Comparison of ENCODE assay signal across 10 mouse cellular contexts in genomic region chr9:32717931-32718820, GRCm38 (mm10).
DNase-seq lines count a peak whose midpoint lies in the region; ATAC-seq and TF ChIP-seq lines count a peak whose summit lies in the region.
"Had no signal": no experiment of that assay in that cellular context is flagged by ENCODE, and none has a peak within 500 bp of the region (broad histone marks: within the 10 kb centered on the region; RNA-seq: fewer than 3 reads in every experiment).

No protein-coding gene starts in this region.

- H3K9ac ChIP-seq in midbrain, embryonic 15.5 days, result no peak overlapping the region

- H3K4me1 ChIP-seq in heart, embryonic 10.5 days, result peaks cover 68% of the 10 kb centered on the region
- H3K4me1 ChIP-seq in midbrain, embryonic 10.5 days, result peaks cover 38% of the 10 kb centered on the region
- H3K4me1 ChIP-seq in midbrain, embryonic 15.5 days, result peaks cover 5% of the 10 kb centered on the region
- peaks cover 56% of the 10 kb centered on the region for H3K4me1 ChIP-seq in embryonic fibroblast, embryonic 13.5 days (ENCODE audit: control insufficient read depth, insufficient read depth, low read length)

- DNase-seq in heart, embryonic 10.5 days (ENCODE audit: low spot score), result no peak
- no peak for DNase-seq in heart, postnatal 36 days
- DNase-seq in midbrain, embryonic 10.5 days (ENCODE audit: low spot score), result no peak
- DNase-seq in naive thymus-derived CD4-positive, alpha-beta T cell, adult 2 months (ENCODE audit: low read depth), result peak; percentile 69
- DNase-seq in cerebellum, postnatal 4 days (ENCODE audit: low spot score in 2 of 2), result no peak
- DNase-seq in right cerebral cortex, postnatal 36 days (ENCODE audit: low spot score in 2 of 2), result no peak
- DNase-seq: adrenal gland, postnatal 25 days; right cerebral cortex, postnatal 14 days had no signal

- no peak for ATAC-seq in midbrain, embryonic 15.5 days (replicated peaks)

- no peak overlapping the region for H3K4me2 ChIP-seq in midbrain, embryonic 15.5 days

- WGBS in heart, embryonic 10.5 days, result 63% methylated on average over 9 of the region's 9 CpGs
- WGBS in midbrain, embryonic 10.5 days, result 75% methylated on average over 9 of the region's 9 CpGs
- WGBS in midbrain, embryonic 15.5 days, result 68% methylated on average over 9 of the region's 9 CpGs

- H3K9me3 ChIP-seq in heart, embryonic 10.5 days, result no peaks in the 10 kb centered on the region
- H3K9me3 ChIP-seq in midbrain, embryonic 10.5 days (replicated peaks), result no peaks in the 10 kb centered on the region
- H3K9me3 ChIP-seq in midbrain, embryonic 15.5 days, result no peaks in the 10 kb centered on the region

- TF ChIP-seq CTCF in embryonic fibroblast, embryonic 13.5 days (IDR thresholded peaks at IDR 0.05; ENCODE audit: borderline replicate concordance, insufficient read depth, low read length), result no peak

- peak overlapping the region; percentile 23; the same call in 1 of the 2 replicates for H3K27ac ChIP-seq in heart, embryonic 10.5 days
- peak overlapping the region; percentile 7; the same call in 1 of the 2 replicates for H3K27ac ChIP-seq in midbrain, embryonic 10.5 days (replicated peaks)
- no peak overlapping the region for H3K27ac ChIP-seq in midbrain, embryonic 15.5 days
- peak overlapping the region; percentile 20 for H3K27ac ChIP-seq in embryonic fibroblast, embryonic 13.5 days (ENCODE audit: insufficient read depth, low read length)

- intact Hi-C loops in heart, postnatal 36 days (cut with DNase I), result loop anchor here (10.0 kb wide), 1 partner anchor 313 kb away; no protein-coding TSS in a partner anchor

- no peaks in the 10 kb centered on the region for H3K36me3 ChIP-seq in heart, embryonic 10.5 days
- no peaks in the 10 kb centered on the region for H3K36me3 ChIP-seq in midbrain, embryonic 10.5 days
- no peaks in the 10 kb centered on the region for H3K36me3 ChIP-seq in midbrain, embryonic 15.5 days (replicated peaks)

- H3K4me3 ChIP-seq in heart, embryonic 10.5 days, result no peak overlapping the region
- H3K4me3 ChIP-seq in midbrain, embryonic 10.5 days, result no peak overlapping the region
- no peak overlapping the region for H3K4me3 ChIP-seq in midbrain, embryonic 15.5 days
- no peak overlapping the region for H3K4me3 ChIP-seq in embryonic fibroblast, embryonic 13.5 days (ENCODE audit: insufficient read depth, low read length)

- TF ChIP-seq POLR2A in embryonic fibroblast, embryonic 13.5 days (IDR thresholded peaks at IDR 0.05; ENCODE audit: low read depth, low read length), result no peak; the same call in 1 of the 2 replicates

- no peaks in the 10 kb centered on the region for H3K27me3 ChIP-seq in heart, embryonic 10.5 days (ENCODE audit: insufficient read depth, poor library complexity, severe bottlenecking)
- H3K27me3 ChIP-seq in midbrain, embryonic 10.5 days (ENCODE audit: low read depth, poor library complexity, severe bottlenecking), result peaks cover 40% of the 10 kb centered on the region
- H3K27me3 ChIP-seq in midbrain, embryonic 15.5 days (replicated peaks), result no peaks in the 10 kb centered on the region
